Mouse (Mus musculus): Measurements from ENCODE around the gene Magi3.

GRCm38 (mm10) chr3:104182711-104183110, 37.5 kb downstream of the Magi3 start:
- TF ChIP-seq POLR2A (IDR thresholded peaks at IDR 0.05; ENCODE audit: control insufficient read depth, extremely low read depth, insufficient read depth, low read length, poor library complexity): no peak
- TF ChIP-seq CTCF (IDR thresholded peaks at IDR 0.05; ENCODE audit: borderline replicate concordance, control insufficient read depth, extremely low read depth, insufficient read depth, low read length, poor library complexity): no peak

Data from thymus, adult 2 months (tissue).